Mouse (Mus musculus): ENCODE results near the gene Sema6c. TPM values are rescaled to one million over a fixed set of nuclear protein-coding genes. Genes with fewer than 3 reads are reported as not detected.
A peak's percentile ranks its signal among the peaks of the same experiment; 100 is the strongest.

Sema6c gene
- polyA plus RNA-seq, 1 experiment from 2014 or later = 39.0 TPM

GRCm38 (mm10) chr3:95161041-95161551, 839 bp downstream of the Sema6c start:
- ATAC-seq (ENCODE audit: low FRiP score, low TSS enrichment) (peak; percentile 31), DNase-seq (peak; percentile 66)
- Histone ChIP-seq H3K4me2 (ENCODE audit: low read length) (peak overlapping the region; percentile 78), H3K4me1 (ENCODE audit: control insufficient read depth, insufficient read depth, low read length) (peaks cover 30% of the 10 kb centered on the region), H3K36me3 (ENCODE audit: control insufficient read depth, insufficient read depth, low read length) (peaks cover 21% of the 10 kb centered on the region), H3K4me3 (replicated peaks; ENCODE audit: low read depth, low read length) (peak overlapping the region; percentile 98), H3K27me3 (ENCODE audit: control insufficient read depth, insufficient read depth, low read length) (no peaks in the 10 kb centered on the region), H3K9ac (replicated peaks; ENCODE audit: low read length) (peak overlapping the region; percentile 93), H3K27ac (replicated peaks; ENCODE audit: low read depth, low read length) (peak overlapping the region; percentile 87), H3K9me3 (ENCODE audit: control insufficient read depth, low read length) (no peaks in the 10 kb centered on the region)
- WGBS = under 1% methylated on average over 30 of the region's 30 CpGs

GRCm38 (mm10) chr3:95161618-95162344, 1.5 kb downstream of the Sema6c start:
- Histone ChIP-seq H3K4me1 (ENCODE audit: control insufficient read depth, insufficient read depth, low read length) (peaks cover 30% of the 10 kb centered on the region), H3K9ac (replicated peaks; ENCODE audit: low read length) (peak overlapping the region; percentile 93), H3K9me3 (ENCODE audit: control insufficient read depth, low read length) (no peaks in the 10 kb centered on the region), H3K27me3 (ENCODE audit: control insufficient read depth, insufficient read depth, low read length) (no peaks in the 10 kb centered on the region), H3K36me3 (ENCODE audit: control insufficient read depth, insufficient read depth, low read length) (peaks cover 27% of the 10 kb centered on the region), H3K4me3 (replicated peaks; ENCODE audit: low read depth, low read length) (peak overlapping the region; percentile 98), H3K27ac (replicated peaks; ENCODE audit: low read depth, low read length) (peak overlapping the region; percentile 87), H3K4me2 (ENCODE audit: low read length) (peak overlapping the region; percentile 78)
- DNase-seq = peak; percentile 60
- no peak for ATAC-seq (ENCODE audit: low FRiP score, low TSS enrichment)
- WGBS = 2% methylated on average over 9 of the region's 9 CpGs

DNA sequence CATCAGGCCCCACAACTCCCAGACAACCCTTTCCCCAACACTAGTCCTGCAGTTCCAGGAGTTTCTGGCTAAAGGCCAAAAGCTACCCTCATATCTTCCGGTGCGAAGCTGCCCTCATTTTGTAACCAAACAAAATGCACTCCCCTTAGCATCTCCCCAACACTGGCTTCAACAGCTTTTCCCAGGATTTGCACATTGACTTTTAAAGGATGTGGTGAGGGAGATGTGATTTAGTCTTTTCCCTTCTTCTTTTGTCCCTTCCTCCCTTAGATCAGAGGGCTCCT, 2.0 kb downstream of the Sema6c start:
- WGBS = 16% methylated on average over 2 of the region's 2 CpGs
- H3K27me3 ChIP-seq (ENCODE audit: control insufficient read depth, insufficient read depth, low read length) = no peaks in the 10 kb centered on the region
- peaks cover 30% of the 10 kb centered on the region for H3K4me1 ChIP-seq (ENCODE audit: control insufficient read depth, insufficient read depth, low read length)
- peak overlapping the region; percentile 93 for H3K9ac ChIP-seq (replicated peaks; ENCODE audit: low read length)
- peak overlapping the region; percentile 98 for H3K4me3 ChIP-seq (replicated peaks; ENCODE audit: low read depth, low read length)
- H3K4me2 ChIP-seq (ENCODE audit: low read length) = peak overlapping the region; percentile 78
- H3K27ac ChIP-seq (replicated peaks; ENCODE audit: low read depth, low read length) = peak overlapping the region; percentile 87
- peaks cover 32% of the 10 kb centered on the region for H3K36me3 ChIP-seq (ENCODE audit: control insufficient read depth, insufficient read depth, low read length)
- no peaks in the 10 kb centered on the region for H3K9me3 ChIP-seq (ENCODE audit: control insufficient read depth, low read length)
- DNase-seq = no peak
- ATAC-seq (ENCODE audit: low FRiP score, low TSS enrichment) = no peak

- peak overlapping the region; percentile 20; the same call in 1 of the 2 replicates for H3K9ac ChIP-seq (replicated peaks; ENCODE audit: low read length)
- no peak for ATAC-seq (ENCODE audit: low FRiP score, low TSS enrichment)
- no peak for DNase-seq
Measured at GRCm38 (mm10) chr3:95163419-95164255, 3.4 kb downstream of the Sema6c start.

GRCm38 (mm10) chr3:95164256-95164550, 3.9 kb downstream of the Sema6c start:
- ATAC-seq (ENCODE audit: low FRiP score, low TSS enrichment) = no peak
- WGBS = 75% methylated on average over 5 of the region's 5 CpGs
- H3K27ac ChIP-seq (replicated peaks; ENCODE audit: low read depth, low read length) = no peak overlapping the region
- H3K9ac ChIP-seq (replicated peaks; ENCODE audit: low read length) = no peak overlapping the region
- no peaks in the 10 kb centered on the region for H3K9me3 ChIP-seq (ENCODE audit: control insufficient read depth, low read length)
- H3K4me3 ChIP-seq (replicated peaks; ENCODE audit: low read depth, low read length) = no peak overlapping the region
- H3K36me3 ChIP-seq (ENCODE audit: control insufficient read depth, insufficient read depth, low read length) = peaks cover 51% of the 10 kb centered on the region
- H3K4me2 ChIP-seq (ENCODE audit: low read length) = peak overlapping the region; percentile 78
- peaks cover 30% of the 10 kb centered on the region for H3K4me1 ChIP-seq (ENCODE audit: control insufficient read depth, insufficient read depth, low read length)
- H3K27me3 ChIP-seq (ENCODE audit: control insufficient read depth, insufficient read depth, low read length) = peaks cover 8% of the 10 kb centered on the region; the same call in 1 of the 2 replicates
- no peak for DNase-seq

More at GRCm38 (mm10) chr3:95163419-95164255, 3.4 kb downstream of the Sema6c start:
- Histone ChIP-seq H3K36me3 (ENCODE audit: control insufficient read depth, insufficient read depth, low read length) (peaks cover 46% of the 10 kb centered on the region), H3K27me3 (ENCODE audit: control insufficient read depth, insufficient read depth, low read length) (0 out of 2 replicates have a peak, but pooled peaks cover 4% of the 10 kb centered on the region), H3K4me1 (ENCODE audit: control insufficient read depth, insufficient read depth, low read length) (peaks cover 30% of the 10 kb centered on the region), H3K9me3 (ENCODE audit: control insufficient read depth, low read length) (no peaks in the 10 kb centered on the region), H3K4me2 (ENCODE audit: low read length) (peak overlapping the region; percentile 78), H3K27ac (replicated peaks; ENCODE audit: low read depth, low read length) (no peak overlapping the region), H3K4me3 (replicated peaks; ENCODE audit: low read depth, low read length) (peak overlapping the region; percentile 98)
- 52% methylated on average over 10 of the region's 11 CpGs for WGBS

DNA sequence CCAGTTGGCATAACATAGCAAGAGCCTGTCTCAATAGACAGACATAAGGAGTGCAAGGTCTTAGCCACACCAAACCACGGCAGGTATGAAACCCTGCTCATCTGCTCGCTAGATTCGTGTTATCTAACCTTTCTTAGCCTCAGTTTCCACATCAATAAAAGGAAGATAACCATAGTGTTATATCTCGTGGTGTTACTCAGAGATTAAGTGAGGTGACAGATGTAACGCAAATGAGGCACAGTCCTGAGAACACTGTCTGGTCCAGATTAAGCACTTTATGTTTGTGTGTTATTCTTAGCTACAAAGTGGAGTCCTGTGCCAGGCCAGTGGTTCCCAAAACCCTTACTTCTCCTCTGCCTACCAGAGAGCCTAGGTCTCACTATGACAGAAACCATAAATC, 4.6 kb downstream of the Sema6c start:
- Histone ChIP-seq H3K4me1 (ENCODE audit: control insufficient read depth, insufficient read depth, low read length) (peaks cover 30% of the 10 kb centered on the region), H3K9me3 (ENCODE audit: control insufficient read depth, low read length) (no peaks in the 10 kb centered on the region), H3K27me3 (ENCODE audit: control insufficient read depth, insufficient read depth, low read length) (peaks cover 15% of the 10 kb centered on the region), H3K4me2 (ENCODE audit: low read length) (no peak overlapping the region), H3K36me3 (ENCODE audit: control insufficient read depth, insufficient read depth, low read length) (peaks cover 58% of the 10 kb centered on the region), H3K9ac (replicated peaks; ENCODE audit: low read length) (no peak overlapping the region), H3K27ac (replicated peaks; ENCODE audit: low read depth, low read length) (no peak overlapping the region), H3K4me3 (replicated peaks; ENCODE audit: low read depth, low read length) (no peak overlapping the region)
- WGBS = 89% methylated on average over 5 of the region's 5 CpGs
- DNase-seq (no peak), ATAC-seq (ENCODE audit: low FRiP score, low TSS enrichment) (no peak)

- Histone ChIP-seq H3K4me3 (replicated peaks; ENCODE audit: low read depth, low read length) (no peak overlapping the region), H3K27ac (replicated peaks; ENCODE audit: low read depth, low read length) (no peak overlapping the region), H3K36me3 (ENCODE audit: control insufficient read depth, insufficient read depth, low read length) (peaks cover 89% of the 10 kb centered on the region), H3K9ac (replicated peaks; ENCODE audit: low read length) (no peak overlapping the region), H3K27me3 (ENCODE audit: control insufficient read depth, insufficient read depth, low read length) (peaks cover 47% of the 10 kb centered on the region), H3K9me3 (ENCODE audit: control insufficient read depth, low read length) (no peaks in the 10 kb centered on the region), H3K4me2 (ENCODE audit: low read length) (no peak overlapping the region), H3K4me1 (ENCODE audit: control insufficient read depth, insufficient read depth, low read length) (peaks cover 7% of the 10 kb centered on the region; the same call in 1 of the 2 replicates)
- ATAC-seq (ENCODE audit: low FRiP score, low TSS enrichment) = no peak
- 86% methylated on average over 10 of the region's 10 CpGs for WGBS
- no peak for DNase-seq
Measured at GRCm38 (mm10) chr3:95169996-95170395, 9.7 kb downstream of the Sema6c start.

GRCm38 (mm10) chr3:95171105-95171504, 10.8 kb downstream of the Sema6c start:
- Histone ChIP-seq H3K27ac (replicated peaks; ENCODE audit: low read depth, low read length) (no peak overlapping the region), H3K4me1 (ENCODE audit: control insufficient read depth, insufficient read depth, low read length) (peaks cover 7% of the 10 kb centered on the region; the same call in 1 of the 2 replicates), H3K36me3 (ENCODE audit: control insufficient read depth, insufficient read depth, low read length) (peaks cover 79% of the 10 kb centered on the region), H3K9me3 (ENCODE audit: control insufficient read depth, low read length) (no peaks in the 10 kb centered on the region), H3K9ac (replicated peaks; ENCODE audit: low read length) (no peak overlapping the region), H3K27me3 (ENCODE audit: control insufficient read depth, insufficient read depth, low read length) (peaks cover 47% of the 10 kb centered on the region), H3K4me2 (ENCODE audit: low read length) (no peak overlapping the region), H3K4me3 (replicated peaks; ENCODE audit: low read depth, low read length) (no peak overlapping the region)
- 81% methylated on average over 6 of the region's 6 CpGs for WGBS
- DNase-seq (peak; percentile 8), ATAC-seq (ENCODE audit: low FRiP score, low TSS enrichment) (no peak)

Measured in midbrain, embryonic 14.5 days (tissue).